Mouse (Mus musculus): ENCODE data around the gene Cacng4.
A peak's percentile ranks its signal among the peaks of the same experiment; 100 is the strongest.

The Cacng4 gene

GRCm38 (mm10) chr11:107794547-107795269, at the start of gene Cacng4:
Cacng4 (minus strand) TSS chr11:107794557.
- peak in 1 of 2 experiments; percentile 5 for DNase-seq (ENCODE audit: low spot score in 2 of 2)

- DNase-seq (ENCODE audit: low spot score in 2 of 2) = no peak
These were observed 39.1 kb upstream of the Cacng4 start for GRCm38 (mm10) chr11:107833351-107834040.

GRCm38 (mm10) chr11:107817196-107817595, 22.8 kb upstream of the Cacng4 start:
- DNase-seq (ENCODE audit: low spot score in 2 of 2) = no peak

GRCm38 (mm10) chr11:107812941-107813648, 18.7 kb upstream of the Cacng4 start:
- DNase-seq (ENCODE audit: low spot score in 2 of 2) = no peak

- no peak for DNase-seq (ENCODE audit: low spot score in 2 of 2)
These were observed 18.1 kb upstream of the Cacng4 start for GRCm38 (mm10) chr11:107812429-107812828.

GRCm38 (mm10) chr11:107808508-107808907, 14.2 kb upstream of the Cacng4 start:
- no peak for DNase-seq (ENCODE audit: low spot score in 2 of 2)

GRCm38 (mm10) chr11:107806058-107806457, 11.7 kb upstream of the Cacng4 start:
- DNase-seq (ENCODE audit: low spot score in 2 of 2) = no peak

GRCm38 (mm10) chr11:107801946-107802345, 7.6 kb upstream of the Cacng4 start:
- no peak for DNase-seq (ENCODE audit: low spot score in 2 of 2)

- DNase-seq (ENCODE audit: low spot score in 2 of 2) = no peak
These were observed 5.0 kb upstream of the Cacng4 start for GRCm38 (mm10) chr11:107799331-107799730.

- no peak for DNase-seq (ENCODE audit: low spot score in 2 of 2)
These were observed 2.0 kb upstream of the Cacng4 start for GRCm38 (mm10) chr11:107796346-107796745.

- peak in 1 of 2 experiments; percentile 9 for DNase-seq (ENCODE audit: low spot score in 2 of 2)
These were observed 1.2 kb upstream of the Cacng4 start for GRCm38 (mm10) chr11:107795384-107796035.

GRCm38 (mm10) chr11:107794103-107794493, 259 bp downstream of the Cacng4 start:
- DNase-seq (ENCODE audit: low spot score in 2 of 2) = peak in 1 of 2 experiments; percentile 3

GRCm38 (mm10) chr11:107793200-107794102, 906 bp downstream of the Cacng4 start:
- no peak for DNase-seq (ENCODE audit: low spot score in 2 of 2)

GRCm38 (mm10) chr11:107792136-107792535, 2.2 kb downstream of the Cacng4 start:
- no peak for DNase-seq (ENCODE audit: low spot score in 2 of 2)

GRCm38 (mm10) chr11:107785761-107786160, 8.6 kb downstream of the Cacng4 start:
- no peak for DNase-seq (ENCODE audit: low spot score in 2 of 2)

GRCm38 (mm10) chr11:107785288-107785687, 9.1 kb downstream of the Cacng4 start:
- DNase-seq (ENCODE audit: low spot score in 2 of 2) = no peak

- no peak for DNase-seq (ENCODE audit: low spot score in 2 of 2)
These were observed 10.2 kb downstream of the Cacng4 start for GRCm38 (mm10) chr11:107783861-107784754.

- DNase-seq (ENCODE audit: low spot score in 2 of 2) = no peak
These were observed 11.8 kb downstream of the Cacng4 start for GRCm38 (mm10) chr11:107782591-107782990.

GRCm38 (mm10) chr11:107778859-107779258, 15.5 kb downstream of the Cacng4 start:
- DNase-seq (ENCODE audit: low spot score in 2 of 2) = no peak

GRCm38 (mm10) chr11:107777487-107777886, 16.9 kb downstream of the Cacng4 start:
- DNase-seq (ENCODE audit: low spot score in 2 of 2) = no peak

All from urinary bladder, postnatal 36 days (tissue).